Comparison of ENCODE assay signal across 1 mouse cellular context in genomic region chr11:58329906-58330275, GRCm38 (mm10).
TF ChIP-seq lines count a peak whose summit lies in the region.

No protein-coding gene starts in this region.

TF ChIP-seq in CH12.LX, 34 proteins besides CTCF, POLR2A, EP300 and RAD21:
- no peak for TF ChIP-seq NELFE (IDR thresholded peaks at IDR 0.05; ENCODE audit: low read depth, low read length)
- TF ChIP-seq CHD1 (IDR thresholded peaks at IDR 0.05; ENCODE audit: low read depth, low read length) = 0 out of 2 replicates have a peak, but pooled peaks have one; percentile 80
